18 mouse cellular contexts compared by ENCODE assay signal in genomic region chr1:33688810-33689209, GRCm38 (mm10). TPM values are rescaled to one million over a fixed set of nuclear protein-coding genes. Genes with fewer than 3 reads are reported as not detected.
A peak's percentile ranks its signal among the peaks of the same experiment; 100 is the strongest.
DNase-seq lines count a peak whose midpoint lies in the region; ATAC-seq lines count a peak whose summit lies in the region.
"Had no signal": no experiment of that assay in that cellular context is flagged by ENCODE, and none has a peak within 500 bp of the region (broad histone marks: within the 10 kb centered on the region; RNA-seq: fewer than 3 reads in every experiment).

No protein-coding gene starts in this region.

- H3K27ac ChIP-seq in embryonic facial prominence, embryonic 10.5 days (replicated peaks): no peak overlapping the region
- H3K27ac ChIP-seq in limb, embryonic 13.5 days: no peak overlapping the region
- H3K27ac ChIP-seq: forebrain, embryonic 12.5 days; heart, adult 2 months; hindbrain, embryonic 10.5 days; hindbrain, embryonic 14.5 days; intestine, embryonic 15.5 days had no signal

- H3K4me2 ChIP-seq in limb, embryonic 13.5 days (replicated peaks): no peak overlapping the region
- H3K4me2 ChIP-seq: forebrain, embryonic 12.5 days; heart, embryonic 12.5 days; hindbrain, embryonic 14.5 days; intestine, embryonic 15.5 days had no signal

- WGBS in embryonic facial prominence, embryonic 10.5 days: 63% methylated on average over 2 of the region's 2 CpGs
- WGBS in limb, embryonic 13.5 days: 35% methylated on average over 2 of the region's 2 CpGs

- H3K4me3 ChIP-seq in embryonic facial prominence, embryonic 10.5 days: no peak overlapping the region
- H3K4me3 ChIP-seq in limb, embryonic 13.5 days: no peak overlapping the region
- H3K4me3 ChIP-seq: forebrain, embryonic 12.5 days; heart, adult 2 months; heart, embryonic 12.5 days; hindbrain, embryonic 10.5 days; intestine, embryonic 15.5 days had no signal

- peak; percentile 54 for DNase-seq in 3T3-L1 (ENCODE audit: low read depth, low spot score)
- DNase-seq in embryonic facial prominence, embryonic 10.5 days (ENCODE audit: low spot score): peak; percentile 12
- DNase-seq in forelimb bud, embryonic 11.5 days (ENCODE audit: low read depth, low spot score): peak; percentile 63
- no peak for DNase-seq in heart, adult 9 months (ENCODE audit: low spot score in 2 of 2)
- no peak for DNase-seq in lung, postnatal 4 days
- DNase-seq in spleen, postnatal 36 days (ENCODE audit: low spot score in 2 of 2): no peak
- DNase-seq: adrenal gland, adult 8-10 months; adrenal gland, postnatal 36 days; cerebellum, adult 2 months; cerebellum, postnatal 10 days; forebrain, postnatal 0 days had no signal

- no peaks in the 10 kb centered on the region for H3K36me3 ChIP-seq in embryonic facial prominence, embryonic 10.5 days (replicated peaks)
- no peaks in the 10 kb centered on the region for H3K36me3 ChIP-seq in limb, embryonic 13.5 days
- H3K36me3 ChIP-seq: forebrain, embryonic 12.5 days; heart, embryonic 12.5 days; hindbrain, embryonic 10.5 days; intestine, embryonic 15.5 days had no signal

- no peaks in the 10 kb centered on the region for H3K27me3 ChIP-seq in embryonic facial prominence, embryonic 10.5 days (replicated peaks; ENCODE audit: low read depth, poor library complexity, severe bottlenecking)
- no peaks in the 10 kb centered on the region for H3K27me3 ChIP-seq in limb, embryonic 13.5 days
- H3K27me3 ChIP-seq: forebrain, embryonic 12.5 days; heart, embryonic 12.5 days; intestine, embryonic 15.5 days had no signal

- no peaks in the 10 kb centered on the region for H3K9me3 ChIP-seq in embryonic facial prominence, embryonic 10.5 days
- H3K9me3 ChIP-seq in limb, embryonic 13.5 days: peaks cover 6% of the 10 kb centered on the region; the same call in 1 of the 2 replicates
- H3K9me3 ChIP-seq: forebrain, embryonic 12.5 days; intestine, embryonic 15.5 days had no signal

- peak; percentile 51; the same call in 1 of the 2 replicates for ATAC-seq in limb, embryonic 13.5 days (ENCODE audit: low FRiP score, low read depth)
- ATAC-seq: forebrain, postnatal 0 days; intestine, embryonic 15.5 days had no signal

- no peak overlapping the region for H3K9ac ChIP-seq in limb, embryonic 13.5 days
- H3K9ac ChIP-seq: forebrain, embryonic 12.5 days; forebrain, postnatal 0 days; heart, embryonic 12.5 days; hindbrain, embryonic 14.5 days; intestine, embryonic 15.5 days had no signal

- no peaks in the 10 kb centered on the region for H3K4me1 ChIP-seq in embryonic facial prominence, embryonic 10.5 days
- peaks cover 24% of the 10 kb centered on the region for H3K4me1 ChIP-seq in limb, embryonic 13.5 days
- H3K4me1 ChIP-seq: forebrain, embryonic 12.5 days; heart, embryonic 12.5 days; hindbrain, embryonic 10.5 days; intestine, embryonic 15.5 days had no signal

RNA-seq across cellular contexts. Expression of gene Prim2, which starts 19.2 kb away (rescaled TPM):
- 54.6 and 55.5 TPM in 2 replicates for polyA plus RNA-seq in embryonic facial prominence, embryonic 10.5 days (2016; fragmentation: Nextera tagmentation; extraction: Ambion mirVana)
- 37.3 and 40.2 TPM in 2 replicates for polyA plus RNA-seq in limb, embryonic 13.5 days (2015; fragmentation: Nextera tagmentation; extraction: Ambion mirVana)

RNA-seq across cellular contexts. Expression of gene Rab23, which starts 30.9 kb away (rescaled TPM):
- 32.3 and 35.2 TPM in 2 replicates for polyA plus RNA-seq in embryonic facial prominence, embryonic 10.5 days (2016; fragmentation: Nextera tagmentation; extraction: Ambion mirVana)
- 37.8 and 39.4 TPM in 2 replicates for polyA plus RNA-seq in limb, embryonic 13.5 days (2015; fragmentation: Nextera tagmentation; extraction: Ambion mirVana)

Comparison
In these comparisons a context has a peak if more than half of its experiments do, and no peak if none do; other contexts are left out.
1. DNase-seq: peak in 3T3-L1 (single experiment), embryonic facial prominence, embryonic 10.5 days (single experiment) and forelimb bud, embryonic 11.5 days (single experiment); none in heart, adult 9 months (0 of 2), lung, postnatal 4 days (0 of 2) and spleen, postnatal 36 days (0 of 2).